Mouse (Mus musculus) induced T-regulatory cell, adult 2 months (primary cell): ENCODE measurements around the gene Mon2.
"Not testable (repeated sequence)": the region's sequence is repeated elsewhere in the genome, so short reads cannot be mapped to it uniquely, and the experiment has no call there.

Experiments
- DNase-seq: peaks from one replicate; pipeline ENCODE4 v3.0.0-alpha.2; 2012; ENCODE audit warnings: low read depth

Mon2 gene

DNA sequence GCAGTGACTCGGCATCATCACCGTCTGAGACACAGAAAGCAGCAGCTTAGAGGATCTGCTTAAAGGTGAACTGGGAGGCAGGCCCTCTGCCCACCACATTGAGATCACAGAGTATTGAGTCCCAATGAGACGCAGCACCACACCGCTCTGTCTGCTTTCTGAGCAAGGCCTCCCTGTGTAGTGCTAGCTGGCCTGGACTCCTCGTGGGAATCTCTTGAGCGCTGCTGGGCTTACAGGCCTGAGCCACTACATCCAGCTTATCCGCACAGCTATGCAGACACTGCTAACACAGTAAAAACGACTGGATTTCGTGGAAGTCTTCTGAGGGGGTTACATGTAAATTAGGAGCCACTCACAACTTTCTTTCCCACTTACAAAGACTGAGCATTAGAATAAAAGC is 84.7 kb downstream of the Mon2 start:
- no peak for DNase-seq

DNA sequence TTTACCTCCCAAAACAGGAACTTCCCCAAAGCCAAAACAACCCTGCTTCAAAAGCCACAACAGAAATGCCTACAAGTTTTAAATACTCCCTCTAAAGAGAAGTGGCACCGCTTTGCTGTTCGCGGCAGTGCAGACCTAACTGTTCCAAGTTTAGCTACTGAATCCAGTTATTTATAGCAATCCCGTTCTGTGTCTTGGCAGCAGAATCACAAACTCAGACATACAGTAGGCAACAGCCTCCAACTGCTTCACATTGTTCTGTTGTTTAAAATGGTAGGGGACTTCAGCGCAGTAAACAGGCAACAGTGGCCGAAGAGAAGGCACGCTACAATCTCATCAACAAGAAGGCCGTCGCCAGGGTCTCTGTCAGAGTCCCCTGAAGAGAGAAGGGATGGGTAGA is 85.3 kb downstream of the Mon2 start:
- no peak for DNase-seq

DNA sequence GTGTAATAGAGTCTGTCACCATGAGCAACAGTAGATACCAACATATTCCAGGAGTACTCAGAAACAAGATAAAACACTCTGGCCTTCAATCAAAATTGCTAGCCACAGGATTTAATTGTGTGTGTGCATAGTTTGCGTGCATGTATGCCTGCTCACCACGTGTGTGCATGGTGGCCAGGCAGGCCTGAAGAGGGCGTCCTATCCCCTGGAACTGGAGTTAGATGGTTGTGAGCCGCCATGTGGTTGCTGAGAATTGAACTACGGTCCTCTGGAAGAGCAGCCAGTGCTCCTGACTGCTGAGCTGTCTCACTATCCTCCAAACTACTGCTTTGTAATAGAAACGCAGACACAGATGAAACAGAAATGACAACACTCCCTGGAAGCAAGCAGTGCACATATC is 85.7 kb downstream of the Mon2 start:
- DNase-seq: no peak

DNA sequence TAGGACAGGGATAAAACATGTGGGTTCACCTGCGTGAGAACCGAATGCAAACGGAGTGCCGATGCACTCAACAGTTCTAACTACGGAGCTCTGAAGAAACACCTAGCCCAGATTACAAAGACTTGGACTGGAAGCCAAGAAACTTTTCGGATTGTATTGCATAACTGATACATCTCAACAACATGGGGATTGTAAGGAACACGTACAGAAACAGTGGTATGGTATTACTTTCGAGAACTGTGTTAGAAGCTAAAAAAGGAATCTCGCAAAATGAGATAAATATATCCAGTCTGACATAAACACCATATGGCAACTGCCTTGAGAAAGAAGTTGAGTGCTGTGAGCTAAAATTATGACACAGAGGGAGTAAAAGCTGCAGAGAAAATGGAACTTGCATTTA is 86.4 kb downstream of the Mon2 start:
- no peak for DNase-seq

DNA sequence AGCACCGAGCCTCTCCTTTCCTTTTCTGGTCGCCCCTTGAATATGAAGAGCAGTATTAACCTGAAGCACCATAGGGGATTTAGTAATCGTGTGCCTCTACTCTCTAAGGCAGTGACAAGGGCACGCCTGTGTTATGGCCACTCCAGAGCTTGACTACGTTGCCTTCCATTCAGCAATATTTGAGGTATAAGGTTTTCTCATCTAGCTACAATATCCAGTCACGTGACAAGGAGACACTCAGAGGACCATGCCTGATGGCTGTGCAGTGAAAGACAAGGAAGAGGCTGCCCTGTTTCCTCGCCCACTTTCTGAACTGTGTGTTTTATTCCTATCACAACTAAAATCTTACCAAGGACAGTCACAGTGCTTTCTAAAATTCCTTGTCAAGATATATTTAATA is 87.9 kb downstream of the Mon2 start:
- no peak for DNase-seq

DNA sequence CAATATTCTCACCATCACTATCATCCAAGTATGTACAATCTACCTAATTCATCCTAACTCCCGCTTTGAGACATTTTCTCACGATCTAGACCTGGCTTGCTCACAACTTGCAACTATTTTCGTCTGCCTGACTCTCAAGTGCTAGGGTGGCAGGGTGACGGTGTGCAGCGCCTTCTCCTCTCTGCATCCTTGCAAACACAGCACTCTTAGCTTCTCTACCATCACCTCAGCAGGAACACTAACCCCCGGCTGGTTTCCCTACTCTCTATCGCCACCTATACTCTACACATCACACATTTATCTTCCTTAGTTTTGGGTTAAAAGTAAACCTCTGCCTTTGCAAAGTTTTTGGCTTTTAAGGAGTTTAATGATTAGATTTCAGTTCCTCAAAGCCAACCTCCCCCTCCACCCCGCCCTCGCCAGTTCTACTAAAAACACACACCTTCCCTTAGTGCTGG is 88.6 kb downstream of the Mon2 start:
- DNase-seq: peak; percentile 81

DNA sequence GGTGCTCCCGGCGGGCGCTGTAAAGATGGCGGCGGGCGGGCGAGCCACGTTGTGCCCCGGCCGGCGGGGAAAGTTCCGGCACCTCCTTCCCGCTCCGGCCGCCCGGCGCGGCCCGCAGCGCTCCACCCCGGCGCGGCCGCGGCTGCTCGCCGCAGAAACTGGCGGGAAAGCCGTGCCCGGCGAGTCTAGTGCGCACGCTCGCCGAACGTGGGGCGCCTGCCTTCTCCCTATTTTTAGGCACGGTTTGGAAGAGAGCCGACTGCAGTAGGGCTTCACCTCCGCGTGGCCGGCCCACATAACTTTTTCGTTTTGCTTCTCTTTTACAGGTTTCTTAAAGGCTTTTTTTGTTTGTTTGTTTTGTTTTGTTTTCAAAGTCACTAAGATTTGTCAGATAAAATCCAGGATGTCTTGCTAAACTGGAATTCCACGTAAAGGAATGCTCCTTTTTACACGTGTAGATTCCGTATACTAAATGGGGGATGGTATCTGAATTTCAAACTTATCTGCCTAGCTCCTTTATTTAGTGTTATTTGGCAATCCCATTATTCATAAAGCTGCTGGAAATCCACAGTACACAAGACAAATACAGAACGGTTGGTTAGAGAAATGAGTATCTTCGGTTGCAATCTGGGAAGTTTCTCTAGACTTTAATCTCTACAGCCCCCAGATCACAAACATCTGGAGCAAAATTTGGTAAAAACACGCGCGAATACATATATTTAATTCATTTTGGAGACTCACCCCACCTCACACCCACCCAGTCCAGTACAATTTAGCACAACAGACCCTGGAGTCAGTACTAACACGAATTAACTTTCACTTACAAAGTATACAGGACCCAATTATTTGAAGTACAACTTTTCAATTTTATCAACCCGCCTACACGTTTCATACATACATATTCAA is 89.7 kb downstream of the Mon2 start:
- DNase-seq: peak; percentile 79

DNA sequence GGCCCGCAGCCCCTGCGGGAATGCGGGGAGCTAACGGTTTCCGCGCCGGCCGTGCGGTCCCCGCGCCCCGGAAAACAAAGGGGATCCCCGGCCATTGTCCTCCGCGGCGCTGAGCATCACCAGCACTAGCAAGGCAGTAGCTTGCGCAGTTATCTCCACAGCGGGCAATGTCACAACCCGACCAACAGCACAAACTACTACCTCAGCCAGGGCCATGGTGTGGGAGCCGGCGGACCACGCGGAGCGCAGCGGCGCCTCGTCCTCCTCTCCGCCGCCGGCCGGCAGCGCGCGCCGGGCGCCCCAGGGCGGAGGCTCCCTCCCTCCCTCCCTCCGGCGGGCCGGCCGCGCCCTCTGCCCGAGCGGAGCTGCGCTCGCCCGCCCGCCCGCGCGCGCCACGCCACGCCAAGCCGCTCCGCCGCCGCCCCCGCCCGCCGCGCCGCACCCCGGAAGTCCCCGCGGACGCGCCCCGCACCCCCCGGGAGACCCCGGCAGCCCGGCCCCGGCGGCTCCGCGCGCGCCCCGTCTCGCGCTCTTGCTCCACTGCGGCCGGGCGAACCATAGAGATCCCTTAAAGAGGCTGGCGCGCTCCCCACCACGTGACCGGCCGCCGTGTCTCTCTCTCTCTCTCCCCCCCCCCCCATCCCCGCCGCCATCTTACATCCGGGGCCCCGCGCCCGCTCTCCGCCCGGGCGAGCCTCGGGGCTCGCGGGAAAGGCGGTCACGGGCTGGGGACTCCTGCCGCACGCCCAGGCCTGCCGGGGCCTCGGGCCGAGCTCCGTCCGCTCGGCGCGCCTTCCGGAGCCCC is 90.6 kb downstream of the Mon2 start:
- peak; percentile 85 for DNase-seq

DNA sequence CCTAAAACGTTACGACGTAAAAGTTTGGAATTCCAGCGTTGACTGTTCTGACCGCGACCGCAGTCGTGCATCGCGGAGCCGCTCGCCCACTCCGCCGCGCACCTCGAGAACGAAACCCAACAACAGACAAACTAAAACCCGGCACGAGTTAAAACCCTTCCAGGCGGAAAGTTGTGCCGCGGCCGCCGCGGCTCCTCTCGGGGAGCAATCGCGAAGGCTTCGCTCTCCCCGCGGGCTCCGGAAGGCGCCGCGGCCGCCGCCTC is 91.1 kb downstream of the Mon2 start:
- DNase-seq: peak; percentile 80

DNA sequence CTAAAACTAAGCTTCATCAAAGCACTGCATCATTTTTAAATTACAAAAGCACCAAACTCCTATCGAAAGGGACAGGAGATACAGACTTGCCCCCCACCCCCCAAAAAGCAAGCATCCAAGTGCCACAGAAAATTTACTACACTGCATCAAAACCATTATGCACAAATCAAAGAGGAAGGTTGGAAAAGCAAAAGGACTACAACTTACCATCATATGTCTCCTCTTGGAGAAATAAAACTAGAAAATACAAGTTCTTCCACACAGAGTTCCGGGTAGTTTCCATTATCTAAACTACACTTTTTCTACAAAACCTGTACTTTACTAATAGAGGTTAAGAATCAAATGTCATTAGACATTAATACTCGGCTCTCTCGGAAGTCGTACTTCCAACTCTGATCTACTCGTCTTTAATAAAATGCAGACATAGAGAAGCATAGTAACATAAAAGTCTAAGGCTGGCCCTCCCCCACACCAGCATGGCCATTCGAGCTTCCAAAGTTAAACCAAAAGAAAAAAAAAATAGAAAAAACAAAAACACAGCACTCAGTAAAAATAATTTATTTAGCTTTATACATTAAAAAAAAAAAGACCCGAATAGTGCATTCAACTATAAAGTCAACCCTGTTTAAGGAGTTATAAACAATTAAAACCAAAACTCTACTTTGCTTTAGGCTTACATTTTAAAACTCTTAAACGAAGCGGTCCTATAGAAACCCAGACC is 91.6 kb downstream of the Mon2 start:
- DNase-seq: no peak

DNA sequence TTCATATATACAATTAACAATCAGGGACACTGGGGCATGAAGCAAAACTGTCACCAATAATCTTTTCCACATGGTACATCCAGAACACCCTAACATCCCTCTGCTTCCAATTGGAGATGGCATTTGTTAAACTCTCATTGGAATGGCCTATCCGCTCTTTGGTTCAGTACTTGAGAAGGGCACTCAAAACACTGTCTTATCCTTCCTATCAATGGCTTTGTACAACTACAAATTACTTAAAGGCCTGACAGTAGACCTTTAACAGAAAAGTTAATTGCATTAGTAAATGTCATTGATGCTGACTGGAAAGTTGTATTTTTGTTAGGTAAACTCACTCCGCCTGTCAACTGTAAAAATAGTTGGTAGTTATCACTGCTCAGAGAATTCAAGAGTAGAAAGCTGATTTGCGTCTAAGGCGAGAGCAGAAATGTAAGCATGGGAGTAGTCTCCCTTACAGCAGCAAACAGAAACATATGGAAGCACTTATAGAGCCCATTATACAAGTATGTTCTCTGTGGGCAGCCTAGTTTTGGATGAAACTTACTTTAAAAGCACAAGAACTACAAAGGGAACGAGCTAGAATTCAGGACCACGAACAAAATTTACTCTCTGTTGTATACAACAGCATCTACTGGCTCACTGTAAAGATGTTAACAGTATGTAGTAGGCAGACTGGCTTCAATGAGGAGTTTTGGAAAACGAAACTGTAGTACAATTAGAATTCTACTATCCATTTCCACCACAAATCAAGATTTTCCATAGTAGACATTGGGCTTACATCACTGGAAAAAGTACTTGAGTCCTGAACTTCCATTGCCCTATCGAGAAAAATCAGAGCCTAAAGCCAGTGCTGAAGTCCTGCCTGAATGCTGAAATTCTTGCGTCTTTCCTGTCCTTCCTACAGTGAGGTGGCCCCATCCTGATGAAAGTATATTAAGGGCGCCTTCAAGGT is 92.5 kb downstream of the Mon2 start:
- peak; percentile 53 for DNase-seq

DNA sequence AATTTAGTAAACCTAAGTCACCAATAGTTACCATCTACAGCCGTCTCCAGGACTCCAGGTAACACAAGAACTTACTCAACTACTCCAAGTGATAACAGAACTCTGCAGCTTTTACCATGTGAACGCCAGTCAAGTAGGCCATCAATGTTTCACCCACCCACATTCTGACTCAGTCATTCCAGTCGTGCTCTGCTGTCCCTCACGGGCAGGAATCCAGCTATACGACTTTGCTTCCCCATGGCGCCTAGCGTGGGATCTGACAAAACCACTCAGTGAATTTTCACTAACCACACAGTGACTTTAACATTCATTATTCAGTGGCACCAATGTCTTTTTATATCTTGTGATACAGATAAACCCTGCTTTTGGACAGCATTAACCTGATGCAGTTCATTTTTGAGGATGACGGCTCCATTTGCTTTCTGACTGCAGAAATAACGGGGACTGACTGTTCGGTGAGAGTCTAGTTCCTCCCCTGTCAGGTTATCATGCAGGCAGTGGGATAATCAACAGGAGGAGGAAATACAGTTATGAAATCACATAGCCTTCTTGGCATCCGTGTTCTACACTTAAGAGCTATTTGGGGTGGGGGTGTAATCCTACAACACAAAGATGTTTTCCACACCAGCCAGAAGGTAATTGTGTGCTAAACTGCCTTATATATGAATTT is 93.3 kb downstream of the Mon2 start:
- peak; percentile 43 for DNase-seq

DNA sequence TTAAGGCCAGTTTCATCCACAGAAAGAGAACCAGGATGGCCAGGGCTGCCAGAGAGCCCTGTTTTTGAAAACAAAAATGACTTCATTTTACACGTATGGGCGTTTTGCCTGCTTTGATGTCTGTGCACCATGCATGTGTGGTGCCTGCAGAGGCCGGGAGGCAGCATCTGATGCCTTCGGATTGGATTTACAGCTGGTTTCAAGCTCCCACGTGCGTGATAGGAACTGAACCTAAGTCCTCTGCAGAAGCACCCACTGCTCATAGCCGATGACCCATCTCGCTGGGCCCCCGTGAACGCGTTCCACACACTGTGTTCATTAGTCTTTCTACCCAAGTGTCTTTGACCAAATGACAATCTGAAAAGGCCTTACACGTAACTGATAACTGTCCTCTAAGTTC is 96.2 kb downstream of the Mon2 start:
- DNase-seq: no peak

DNA sequence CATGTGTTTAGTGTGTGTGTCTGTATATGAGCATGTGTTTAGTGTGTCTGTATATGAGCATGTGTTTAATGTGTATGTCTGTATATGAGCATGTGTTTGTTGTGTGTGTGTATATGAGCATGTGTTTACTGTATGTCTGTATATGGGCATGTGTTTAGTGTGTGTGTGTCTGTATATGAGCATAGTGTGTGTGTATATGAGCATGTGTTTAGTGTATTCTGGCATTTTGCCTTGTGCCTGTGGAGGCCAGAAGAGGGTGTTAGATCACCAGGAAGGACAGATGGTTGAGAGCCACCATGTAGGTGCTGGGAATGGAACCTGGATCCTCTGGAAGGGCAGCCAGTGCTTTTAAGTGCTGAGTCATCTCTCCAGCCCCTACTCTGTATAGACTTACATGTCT is 96.9 kb downstream of the Mon2 start:
- no peak for DNase-seq

DNA sequence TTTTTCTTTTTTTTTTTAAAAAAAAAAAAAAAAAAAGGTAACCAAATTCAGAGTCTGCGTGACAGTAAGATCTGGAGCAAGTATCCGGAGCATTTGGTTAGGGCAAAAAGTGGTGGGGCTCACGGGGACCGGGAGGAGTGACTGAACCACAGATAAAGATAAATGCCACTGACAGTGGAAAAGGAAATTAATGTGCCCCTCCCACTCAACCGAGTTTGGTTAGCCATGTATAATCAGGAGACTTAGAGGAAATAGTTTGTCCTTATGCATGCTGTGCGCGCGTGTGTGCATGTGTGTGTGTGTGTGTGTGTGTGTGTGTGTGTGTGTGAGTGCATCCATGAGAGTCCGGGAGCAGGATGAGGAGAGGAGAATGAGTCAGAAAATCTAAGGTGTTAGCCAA is 100.3 kb downstream of the Mon2 start:
- DNase-seq: peak; percentile 48

DNA sequence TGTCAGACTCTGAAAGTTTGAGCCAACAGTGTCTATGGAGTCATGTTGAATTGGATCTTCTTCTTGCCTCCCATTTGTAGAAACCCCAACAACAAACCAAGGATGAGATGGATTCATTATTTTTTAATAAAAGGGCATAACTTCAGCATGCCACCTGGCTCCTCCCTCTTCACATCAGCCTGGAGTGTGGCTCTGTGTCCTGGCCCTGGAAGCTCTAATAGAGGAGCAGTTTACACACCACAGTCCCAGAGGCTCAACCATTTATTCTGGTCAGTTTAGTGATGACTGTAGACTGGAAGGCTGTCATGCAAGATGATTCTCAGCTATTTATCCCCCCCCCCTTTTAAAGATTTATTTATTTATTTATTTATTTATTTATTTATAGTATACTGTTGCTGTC is 103.1 kb downstream of the Mon2 start:
- no peak for DNase-seq

DNA sequence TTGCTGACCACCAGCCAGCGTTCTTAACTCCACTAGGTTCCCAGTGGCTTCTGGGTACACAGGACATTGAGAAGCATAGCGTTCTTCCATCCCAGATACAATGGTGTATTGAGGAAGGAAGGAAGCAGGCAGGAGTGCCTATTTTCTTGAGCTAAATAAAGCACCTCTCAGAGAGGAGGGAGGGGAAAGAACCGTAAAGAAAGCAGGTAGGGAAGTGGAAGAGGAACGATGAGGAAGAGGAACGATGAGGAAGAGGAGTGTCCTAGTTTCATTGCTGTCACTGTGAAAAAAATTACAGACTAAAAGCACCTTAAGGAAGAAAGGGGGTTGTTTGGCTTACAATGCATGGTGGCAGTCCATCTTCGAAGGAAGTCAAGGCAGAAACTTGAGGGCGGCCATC is 106.1 kb downstream of the Mon2 start:
- no peak for DNase-seq

DNA sequence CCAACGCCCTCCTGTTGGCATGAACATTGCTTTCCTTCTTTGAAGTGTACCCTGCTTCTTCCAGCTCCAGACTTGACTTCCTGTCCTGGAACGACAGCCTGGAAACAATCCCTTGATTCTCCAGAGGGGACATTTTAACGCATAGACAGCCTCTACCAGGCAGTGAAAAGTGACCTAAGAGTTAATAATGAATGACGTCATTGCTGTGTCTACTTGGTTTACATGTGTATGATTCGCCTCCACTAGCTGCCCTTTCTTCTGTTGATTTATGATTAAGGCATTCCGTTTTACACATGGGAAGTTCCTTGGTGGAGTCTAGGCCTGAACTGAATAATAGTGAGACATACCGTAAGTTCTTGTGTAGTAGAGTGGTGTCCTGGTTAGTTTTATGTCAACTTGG is 109.9 kb downstream of the Mon2 start:
- DNase-seq: no peak

DNA sequence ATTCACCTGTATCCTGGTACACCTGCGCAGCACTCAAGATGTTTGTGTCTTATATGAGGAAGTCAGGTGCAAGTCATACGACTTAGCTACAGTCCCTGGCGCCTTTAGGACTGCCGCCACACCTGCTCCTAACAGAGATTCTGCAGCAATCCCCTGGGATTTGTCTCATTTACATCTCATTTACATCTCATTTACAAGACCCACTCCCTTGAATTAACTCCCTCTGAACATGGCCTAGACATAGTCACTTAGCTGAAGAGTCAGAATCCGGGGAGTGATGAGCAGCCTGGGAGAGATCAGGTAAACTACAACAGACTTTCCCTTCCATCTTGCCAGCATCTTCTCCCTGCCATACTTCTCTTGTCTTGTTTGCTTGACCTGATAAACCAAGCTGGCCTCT is 110.7 kb downstream of the Mon2 start:
- DNase-seq: not testable (repeated sequence)

DNA sequence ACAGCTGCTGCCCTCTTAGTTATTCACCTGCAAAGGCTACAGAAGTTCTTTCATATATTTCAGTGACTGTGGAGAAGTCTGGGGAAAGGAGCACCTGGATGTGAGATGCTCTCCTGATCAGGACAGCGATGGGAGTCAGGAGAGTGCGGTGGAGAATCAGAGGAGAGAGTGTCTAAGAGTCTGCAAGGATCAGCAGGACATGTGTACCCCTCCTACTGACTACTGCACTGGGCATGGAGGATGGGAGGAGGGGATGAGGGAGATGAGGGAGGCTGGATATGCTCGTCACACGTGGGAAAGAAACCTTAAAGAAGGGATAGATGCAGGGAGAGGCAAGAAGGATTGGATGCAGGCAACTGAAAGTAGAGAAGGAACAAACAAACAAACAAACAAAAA is 112.1 kb downstream of the Mon2 start:
- no peak for DNase-seq
